Mouse (Mus musculus) midbrain, embryonic 14.5 days (tissue): ENCODE data around the gene Cyb561. TPM values are rescaled to one million over a fixed set of nuclear protein-coding genes. Genes with fewer than 3 reads are reported as not detected.

ENCODE experiments used
- ATAC-seq: fragments of 200-750 bp; cut with Nextera tagmentation; 2 replicates; pipeline ENCODE4 v1.8.0; 2017; ENCODE audit warnings: moderate number of reproducible peaks, moderate library complexity; ENCODE audit not compliant: low FRiP score, low TSS enrichment
- DNase-seq: peaks from one replicate; pipeline ENCODE4 v3.0.0-alpha.2; 2015
- H3K27ac ChIP-seq: fragments of 300-500 bp; sonication (generic); replicated peaks from 2 replicates; pipeline ENCODE4 v1.5.1; 2014; ENCODE audit warnings: mild to moderate bottlenecking, low read depth, low read length, moderate library complexity
- H3K27me3 ChIP-seq: fragments of 300-500 bp; sonication (generic); 2 replicates; pipeline ENCODE4 v1.6.1; 2014; ENCODE audit warnings: low read length, control low read depth, mixed read lengths; ENCODE audit not compliant: control insufficient read depth, insufficient read depth
- H3K36me3 ChIP-seq: fragments of 300-500 bp; sonication (generic); 2 replicates; pipeline ENCODE4 v1.6.1; 2014; ENCODE audit warnings: low read length, control low read depth; ENCODE audit not compliant: control insufficient read depth, insufficient read depth
- H3K4me1 ChIP-seq: fragments of 300-500 bp; sonication (generic); 2 replicates; pipeline ENCODE4 v1.6.1; 2014; ENCODE audit warnings: mild to moderate bottlenecking, antibody characterized with exemption, low read length, control low read depth; ENCODE audit not compliant: control insufficient read depth, insufficient read depth
- H3K4me2 ChIP-seq: fragments of 300-500 bp; sonication (generic); 2 replicates; pipeline ENCODE4 v1.6.1; 2014; ENCODE audit warnings: mild to moderate bottlenecking, low read length, moderate library complexity
- H3K4me3 ChIP-seq: fragments of 300-500 bp; sonication (generic); replicated peaks from 2 replicates; pipeline ENCODE4 v1.5.1; 2014; ENCODE audit warnings: low read depth, low read length
- H3K9ac ChIP-seq: fragments of 300-500 bp; sonication (generic); replicated peaks from 2 replicates; pipeline ENCODE4 v1.6.1; 2014; ENCODE audit warnings: mild to moderate bottlenecking, low read length, moderate library complexity
- H3K9me3 ChIP-seq: fragments of 300-500 bp; sonication (generic); 2 replicates; pipeline ENCODE4 v1.6.1; 2016; ENCODE audit warnings: low read length, control low read depth, mixed read lengths; ENCODE audit not compliant: control insufficient read depth
- WGBS: fragments of 180-500 bp; shearing (Covaris S2); extraction: QIAGEN DNeasy Blood & Tissue Kit; methylation state at CpG from one replicate; pipeline ENCODE4 v1.1.7; 2014; 5-methylcytosine and 5-hydroxymethylcytosine counted together
- polyA plus RNA-seq: library from polyadenylated mRNA; unstranded; fragments of >200 nt; fragmentation: Nextera tagmentation; extraction: Ambion mirVana; gene quantifications from 2 replicates; pipeline ENCODE4 v1.2.1, GENCODE M21; 2014

The Cyb561 gene
- polyA plus RNA-seq, 1 experiment from 2014 or later: 45.7 TPM

DNA sequence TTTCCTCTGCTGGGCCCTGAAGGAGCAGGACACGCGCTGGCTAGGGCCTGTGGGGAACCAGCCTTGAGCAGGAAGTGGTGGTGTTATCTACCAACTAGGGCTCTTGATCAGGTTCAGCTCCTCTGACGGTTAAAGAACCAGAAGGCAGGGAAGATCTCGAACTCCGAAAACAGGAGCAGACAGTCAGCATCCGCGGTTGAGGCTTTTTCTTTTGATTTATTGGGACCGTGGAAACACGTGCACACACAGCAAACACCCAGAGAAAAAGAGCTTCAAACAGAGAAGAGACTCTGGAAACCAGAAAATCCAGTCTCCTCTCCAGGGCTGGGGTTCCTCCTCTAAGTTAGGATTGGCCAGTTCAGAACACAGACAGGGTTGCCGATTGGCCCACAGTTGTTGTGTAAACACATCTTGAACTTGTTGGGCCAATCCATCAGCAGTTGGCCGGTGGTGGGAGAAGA lies 6.4 kb downstream of the Cyb561 start:
- Histone ChIP-seq H3K4me3 (no peak overlapping the region), H3K36me3 (no peaks in the 10 kb centered on the region), H3K4me1 (peaks cover 3% of the 10 kb centered on the region; the same call in 1 of the 2 replicates), H3K27me3 (no peaks in the 10 kb centered on the region), H3K9me3 (no peaks in the 10 kb centered on the region), H3K27ac (no peak overlapping the region), H3K4me2 (no peak overlapping the region), H3K9ac (no peak overlapping the region)
- ATAC-seq (no peak), DNase-seq (no peak)
- 55% methylated on average over 11 of the region's 11 CpGs for WGBS

DNA sequence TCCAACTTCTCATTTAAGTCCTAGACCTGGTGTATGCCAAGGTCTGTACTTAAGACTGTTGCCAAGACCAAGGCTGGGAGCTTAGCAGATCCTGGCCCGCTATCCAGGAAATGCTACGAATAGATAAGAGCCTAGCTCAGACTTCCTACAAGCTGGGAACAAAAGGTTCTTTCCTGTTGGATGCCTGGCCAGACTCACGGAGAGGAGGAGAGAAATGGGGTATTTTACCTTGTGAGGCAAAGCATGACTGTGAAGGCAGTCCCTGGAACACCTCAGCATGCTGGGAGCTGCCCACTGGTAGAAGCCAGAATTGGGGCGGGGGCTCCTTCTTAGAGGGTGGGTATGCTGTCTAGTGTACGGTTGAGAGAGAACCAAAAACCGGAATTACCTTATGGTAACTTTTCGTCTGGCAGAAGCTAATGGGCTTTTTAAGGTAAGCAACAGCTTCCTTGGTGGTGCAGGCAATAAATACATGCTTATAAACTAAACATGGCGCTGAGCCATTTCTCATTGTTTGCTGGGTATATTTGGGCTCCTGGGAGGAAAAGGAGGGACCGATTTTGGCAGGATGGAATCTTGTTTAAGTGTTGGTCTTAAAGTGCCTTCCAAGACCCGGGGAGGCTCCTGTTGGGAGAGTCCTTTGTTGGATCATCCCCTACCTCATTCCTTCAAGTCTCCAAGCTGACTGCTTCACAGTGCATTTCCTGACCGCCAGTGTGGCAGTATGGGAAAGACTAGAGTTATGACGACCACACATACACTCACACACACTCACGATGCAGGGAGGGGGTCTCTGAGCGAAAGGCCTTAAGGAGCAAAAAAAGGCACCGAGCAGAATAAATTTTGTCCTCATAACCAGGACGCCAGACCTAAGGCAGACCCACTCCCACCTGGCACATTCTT lies 8.1 kb downstream of the Cyb561 start:
- ATAC-seq: no peak
- WGBS: 78% methylated on average over 16 of the region's 16 CpGs

GRCm38 (mm10) chr11:105944126-105944621 lies 9.0 kb downstream of the Cyb561 start:
- Histone ChIP-seq H3K27ac (peak overlapping the region; percentile 52; the same call in 1 of the 2 replicates), H3K27me3 (no peaks in the 10 kb centered on the region), H3K4me2 (peak overlapping the region; percentile 78), H3K9me3 (no peaks in the 10 kb centered on the region), H3K4me1 (peaks cover 3% of the 10 kb centered on the region; the same call in 1 of the 2 replicates), H3K4me3 (peak overlapping the region; percentile 67), H3K9ac (peak overlapping the region; percentile 62), H3K36me3 (no peaks in the 10 kb centered on the region)
- DNase-seq: peak; percentile 89
- peak; percentile 78 for ATAC-seq
- WGBS: under 1% methylated on average over 58 of the region's 59 CpGs

More for the DNA sequence above, 8.1 kb downstream of the Cyb561 start:
- no peaks in the 10 kb centered on the region for H3K36me3 ChIP-seq
- H3K4me2 ChIP-seq: peak overlapping the region; percentile 78
- peak; percentile 32 for DNase-seq
- H3K4me3 ChIP-seq: peak overlapping the region; percentile 67
- H3K9me3 ChIP-seq: no peaks in the 10 kb centered on the region
- H3K27me3 ChIP-seq: no peaks in the 10 kb centered on the region
- H3K4me1 ChIP-seq: peaks cover 3% of the 10 kb centered on the region; the same call in 1 of the 2 replicates
- H3K27ac ChIP-seq: no peak overlapping the region
- H3K9ac ChIP-seq: peak overlapping the region; percentile 18; the same call in 1 of the 2 replicates

- peaks cover 3% of the 10 kb centered on the region; the same call in 1 of the 2 replicates for H3K4me1 ChIP-seq
- H3K4me2 ChIP-seq: peak overlapping the region; percentile 78
- H3K9ac ChIP-seq: peak overlapping the region; percentile 62
- H3K27me3 ChIP-seq: no peaks in the 10 kb centered on the region
- 7% methylated on average over 44 of the region's 47 CpGs for WGBS
- no peaks in the 10 kb centered on the region for H3K36me3 ChIP-seq
- peak; percentile 65 for DNase-seq
- peak overlapping the region; percentile 67 for H3K4me3 ChIP-seq
- peak; percentile 53 for ATAC-seq
- no peaks in the 10 kb centered on the region for H3K9me3 ChIP-seq
- peak overlapping the region; percentile 52; the same call in 1 of the 2 replicates for H3K27ac ChIP-seq
Measured at GRCm38 (mm10) chr11:105943133-105944102, 9.7 kb downstream of the Cyb561 start.

DNA sequence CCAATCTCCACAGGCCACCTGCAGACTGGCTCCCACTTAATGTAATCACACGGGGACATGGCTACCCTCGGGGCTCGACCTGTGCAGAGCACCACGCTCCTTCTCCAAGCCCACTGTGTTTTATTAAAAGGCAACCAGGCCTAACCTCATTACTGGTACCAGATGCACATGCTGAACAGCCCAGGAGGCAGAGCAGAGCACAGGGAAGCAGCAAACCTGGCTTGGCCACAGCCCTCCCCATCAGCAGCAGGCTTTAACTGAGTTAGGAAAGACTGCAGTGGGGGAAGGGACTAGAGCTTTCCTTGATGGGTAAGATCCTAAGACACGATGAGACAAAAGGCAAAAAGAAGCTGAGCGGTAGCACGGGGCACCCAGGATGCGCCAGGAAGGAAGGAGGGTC lies 11.2 kb downstream of the Cyb561 start:
- Histone ChIP-seq H3K4me2 (no peak overlapping the region), H3K9ac (no peak overlapping the region), H3K9me3 (no peaks in the 10 kb centered on the region), H3K4me1 (peaks cover 3% of the 10 kb centered on the region; the same call in 1 of the 2 replicates), H3K36me3 (no peaks in the 10 kb centered on the region), H3K4me3 (no peak overlapping the region), H3K27me3 (no peaks in the 10 kb centered on the region), H3K27ac (no peak overlapping the region)
- ATAC-seq (no peak), DNase-seq (no peak)
- WGBS: 62% methylated on average over 8 of the region's 8 CpGs

DNA sequence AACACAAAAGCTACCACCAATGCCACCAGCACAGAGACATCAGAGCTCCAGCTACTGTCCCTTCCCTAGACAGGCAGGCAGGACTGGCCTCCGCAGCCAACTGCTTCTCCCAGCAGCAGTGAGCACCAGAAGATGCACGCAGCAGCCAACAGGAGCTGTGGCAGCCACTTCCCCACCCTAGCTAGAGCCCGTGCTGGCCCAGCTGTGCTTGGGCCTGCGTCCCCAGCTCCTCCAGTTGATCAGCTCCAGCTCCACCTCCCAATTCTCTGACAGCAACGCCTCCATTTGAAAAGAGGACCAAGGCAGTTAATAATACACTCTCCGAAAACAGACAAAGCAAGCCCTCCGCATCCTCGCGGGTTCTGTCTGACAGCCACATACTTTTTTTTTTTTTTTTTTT lies 14.4 kb downstream of the Cyb561 start:
- ATAC-seq: no peak
- no peak overlapping the region for H3K9ac ChIP-seq
- WGBS: 45% methylated on average over 9 of the region's 9 CpGs
- H3K27ac ChIP-seq: no peak overlapping the region
- peaks cover 7% of the 10 kb centered on the region; the same call in 1 of the 2 replicates for H3K36me3 ChIP-seq
- no peaks in the 10 kb centered on the region for H3K9me3 ChIP-seq
- H3K27me3 ChIP-seq: no peaks in the 10 kb centered on the region
- no peak for DNase-seq
- H3K4me1 ChIP-seq: no peaks in the 10 kb centered on the region; the same call in 1 of the 2 replicates
- no peak overlapping the region for H3K4me3 ChIP-seq
- H3K4me2 ChIP-seq: no peak overlapping the region

DNA sequence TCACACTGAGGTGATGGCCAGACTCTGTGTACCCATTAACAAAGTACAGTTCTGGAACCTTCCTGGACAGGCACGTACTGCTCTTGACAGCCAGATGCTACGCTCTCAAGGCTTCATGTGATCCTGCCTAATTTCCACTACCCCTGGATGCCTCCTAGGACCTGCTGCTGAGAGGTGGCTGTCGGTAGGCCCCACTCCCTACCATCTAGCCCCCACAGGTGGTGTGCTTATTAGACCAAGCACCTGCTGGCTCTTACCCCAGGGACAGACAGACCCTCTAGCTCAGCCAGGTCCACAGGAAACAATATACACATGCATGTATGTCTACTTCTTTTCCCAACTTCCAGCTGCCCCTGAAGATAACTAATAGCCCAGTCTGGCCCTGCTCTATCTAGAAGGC lies 16.2 kb downstream of the Cyb561 start:
- H3K4me1 ChIP-seq: no peaks in the 10 kb centered on the region; the same call in 1 of the 2 replicates
- no peaks in the 10 kb centered on the region for H3K27me3 ChIP-seq
- H3K27ac ChIP-seq: no peak overlapping the region
- no peak overlapping the region for H3K4me2 ChIP-seq
- no peak for ATAC-seq
- WGBS: 94% methylated on average over 3 of the region's 3 CpGs
- no peaks in the 10 kb centered on the region for H3K9me3 ChIP-seq
- peaks cover 7% of the 10 kb centered on the region; the same call in 1 of the 2 replicates for H3K36me3 ChIP-seq
- no peak overlapping the region for H3K9ac ChIP-seq
- DNase-seq: no peak
- H3K4me3 ChIP-seq: no peak overlapping the region

- H3K9me3 ChIP-seq: no peaks in the 10 kb centered on the region
- peaks cover 7% of the 10 kb centered on the region; the same call in 1 of the 2 replicates for H3K36me3 ChIP-seq
- H3K27me3 ChIP-seq: no peaks in the 10 kb centered on the region
- DNase-seq (no peak), ATAC-seq (no peak)
- no peak overlapping the region for H3K4me3 ChIP-seq
- no peak overlapping the region for H3K4me2 ChIP-seq
- WGBS: 91% methylated on average over 6 of the region's 6 CpGs
- no peak overlapping the region for H3K27ac ChIP-seq
- H3K4me1 ChIP-seq: no peaks in the 10 kb centered on the region; the same call in 1 of the 2 replicates
- H3K9ac ChIP-seq: no peak overlapping the region
Measured at GRCm38 (mm10) chr11:105936200-105936599, 16.9 kb downstream of the Cyb561 start.
